Mouse (Mus musculus) activated CD4-positive, CD25-positive, alpha-beta regulatory T cell, adult 9 weeks (primary cell): ENCODE results near the gene Rasef. TPM values are rescaled to one million over a fixed set of nuclear protein-coding genes. Genes with fewer than 3 reads are reported as not detected.

Experiments used
- polyA plus RNA-seq: library from polyadenylated mRNA; unstranded; fragments of 100-300 nt; shearing (Covaris generic); gene quantifications from one replicate; pipeline ENCODE4 v1.2.1, GENCODE M21; 2017

The Rasef gene
- polyA plus RNA-seq = not detected

DNA sequence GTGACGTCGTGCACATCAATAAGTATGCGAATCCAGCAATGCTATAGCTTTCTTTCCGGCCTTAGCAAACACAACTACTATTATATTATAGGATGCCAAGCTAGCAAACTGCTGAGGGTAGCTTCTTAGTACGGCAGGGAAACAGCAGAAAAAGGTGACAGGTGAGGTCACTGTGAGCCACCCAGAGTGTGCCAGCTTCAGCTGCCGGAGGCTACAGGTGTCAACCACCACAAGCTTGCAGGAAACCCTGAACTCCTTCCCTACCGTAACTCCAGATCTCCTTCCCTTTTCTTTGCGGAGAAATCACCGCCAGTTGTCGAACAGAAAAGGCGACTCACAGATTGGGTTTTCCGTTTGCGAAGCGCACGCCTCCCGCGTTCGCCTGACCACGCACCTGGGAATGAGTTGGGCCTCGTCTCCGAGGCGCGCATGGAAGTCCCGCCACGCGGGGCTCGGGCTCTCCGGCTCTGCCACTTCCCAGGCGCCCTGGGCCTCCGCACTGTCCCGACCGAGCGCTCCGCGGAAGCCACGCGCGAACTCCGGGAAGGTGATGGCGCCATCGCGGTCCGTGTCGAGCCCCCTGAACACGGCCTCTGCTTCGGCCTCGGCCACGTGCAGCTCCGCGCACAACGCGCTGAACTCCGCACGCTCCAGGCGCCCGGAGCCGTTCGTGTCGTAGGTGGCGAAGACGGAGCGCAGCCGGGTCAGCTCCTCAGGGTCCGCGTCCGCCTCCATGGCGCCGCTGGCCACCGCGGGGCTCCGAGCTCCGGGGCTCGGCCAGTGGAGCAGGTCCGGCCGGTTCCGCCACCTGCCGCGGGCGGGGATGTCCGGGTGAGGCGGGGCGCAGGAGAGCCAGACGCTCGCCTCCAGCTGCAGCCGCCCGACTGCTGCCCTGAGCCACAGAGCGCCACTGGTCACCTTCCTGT, at the start of gene Rasef:
Gene Rasef, minus strand, starts transcription at position 735 of the 926 bp plus-strand sequence.

DNA sequence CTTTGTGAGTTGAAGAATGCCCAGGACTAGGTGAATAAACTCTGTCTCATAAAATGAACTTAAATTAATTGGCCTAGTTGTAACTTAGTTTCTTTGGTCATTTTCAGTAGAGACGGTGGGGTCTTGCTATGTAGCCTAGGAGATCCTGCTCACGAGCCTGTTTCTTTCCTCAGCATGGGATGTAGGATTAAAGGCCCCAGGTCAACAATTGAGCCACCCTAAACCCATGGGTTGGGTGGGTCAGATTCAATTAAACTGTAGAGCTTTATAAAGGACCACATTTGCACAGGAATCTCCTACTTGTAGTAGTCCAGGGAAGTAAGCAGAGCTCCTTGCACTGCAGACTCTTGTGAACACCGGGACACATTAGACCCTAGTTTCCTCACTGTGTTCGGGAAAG, 107.6 kb downstream of the Rasef start, which contains the start of gene Gm428:
Gene Gm428, plus strand, starts transcription at position 301 of the 400 bp plus-strand sequence.

DNA sequence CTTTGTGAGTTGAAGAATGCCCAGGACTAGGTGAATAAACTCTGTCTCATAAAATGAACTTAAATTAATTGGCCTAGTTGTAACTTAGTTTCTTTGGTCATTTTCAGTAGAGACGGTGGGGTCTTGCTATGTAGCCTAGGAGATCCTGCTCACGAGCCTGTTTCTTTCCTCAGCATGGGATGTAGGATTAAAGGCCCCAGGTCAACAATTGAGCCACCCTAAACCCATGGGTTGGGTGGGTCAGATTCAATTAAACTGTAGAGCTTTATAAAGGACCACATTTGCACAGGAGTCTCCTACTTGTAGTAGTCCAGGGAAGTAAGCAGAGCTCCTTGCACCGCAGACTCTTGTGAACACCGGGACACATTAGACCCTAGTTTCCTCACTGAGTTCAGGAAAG, 122.7 kb downstream of the Rasef start, which contains the start of gene Gm11239:
Gene Gm11239, plus strand, starts transcription at position 301 of the 400 bp plus-strand sequence.

Other genes with a start within 250 kb of the Rasef start
- gene Gm11238, start 183.1 kb downstream of the Rasef start, polyA plus RNA-seq = not detected
- not detected for gene Gm11237, start 168.0 kb downstream of the Rasef start, polyA plus RNA-seq
- not detected for gene Gm11236, start 152.9 kb downstream of the Rasef start, polyA plus RNA-seq
- gene Gm11239, start 122.6 kb downstream of the Rasef start, polyA plus RNA-seq = not detected
- not detected for gene Gm428, start 107.5 kb downstream of the Rasef start, polyA plus RNA-seq
- not detected for gene Gm11758, start 85.3 kb upstream of the Rasef start, polyA plus RNA-seq
- not detected for gene Gm11757, start 100.1 kb upstream of the Rasef start, polyA plus RNA-seq
- gene Gm13871, start 115.0 kb upstream of the Rasef start, polyA plus RNA-seq = not detected
- not detected for gene Gm11756, start 129.8 kb upstream of the Rasef start, polyA plus RNA-seq
- gene 2310002L09Rik, start 159.9 kb upstream of the Rasef start, polyA plus RNA-seq = not detected
- gene Frmd3, start 222.4 kb upstream of the Rasef start, polyA plus RNA-seq = not detected